Mouse (Mus musculus) left cerebral cortex, adult 18-20 months (tissue): ENCODE data around the gene Mcrip2. TPM values are rescaled to one million over a fixed set of nuclear protein-coding genes. Genes with fewer than 3 reads are reported as not detected.

Experiments used
- DNase-seq, 2 experiments: peaks; one replicate each; pipeline ENCODE4 v3.0.0; 2021 to 2022; ENCODE audit warnings: low spot score in 2 of 2, mixed read lengths in 1 of 2
- microRNA-seq, 2 experiments: library from miRNA; unstranded; fragments of <30 nt; microRNA quantifications; one replicate each; pipeline ENCODE4 v1.2.0; 2021
- total RNA-seq, 2 experiments: library from RNA; stranded (reverse); gene quantifications; 2 replicates each; pipeline ENCODE4 v1.2.3; 2021

Mcrip2 gene
- total RNA-seq, 2 experiments from 2014 or later, result 20.0 to 25.6 TPM

DNA sequence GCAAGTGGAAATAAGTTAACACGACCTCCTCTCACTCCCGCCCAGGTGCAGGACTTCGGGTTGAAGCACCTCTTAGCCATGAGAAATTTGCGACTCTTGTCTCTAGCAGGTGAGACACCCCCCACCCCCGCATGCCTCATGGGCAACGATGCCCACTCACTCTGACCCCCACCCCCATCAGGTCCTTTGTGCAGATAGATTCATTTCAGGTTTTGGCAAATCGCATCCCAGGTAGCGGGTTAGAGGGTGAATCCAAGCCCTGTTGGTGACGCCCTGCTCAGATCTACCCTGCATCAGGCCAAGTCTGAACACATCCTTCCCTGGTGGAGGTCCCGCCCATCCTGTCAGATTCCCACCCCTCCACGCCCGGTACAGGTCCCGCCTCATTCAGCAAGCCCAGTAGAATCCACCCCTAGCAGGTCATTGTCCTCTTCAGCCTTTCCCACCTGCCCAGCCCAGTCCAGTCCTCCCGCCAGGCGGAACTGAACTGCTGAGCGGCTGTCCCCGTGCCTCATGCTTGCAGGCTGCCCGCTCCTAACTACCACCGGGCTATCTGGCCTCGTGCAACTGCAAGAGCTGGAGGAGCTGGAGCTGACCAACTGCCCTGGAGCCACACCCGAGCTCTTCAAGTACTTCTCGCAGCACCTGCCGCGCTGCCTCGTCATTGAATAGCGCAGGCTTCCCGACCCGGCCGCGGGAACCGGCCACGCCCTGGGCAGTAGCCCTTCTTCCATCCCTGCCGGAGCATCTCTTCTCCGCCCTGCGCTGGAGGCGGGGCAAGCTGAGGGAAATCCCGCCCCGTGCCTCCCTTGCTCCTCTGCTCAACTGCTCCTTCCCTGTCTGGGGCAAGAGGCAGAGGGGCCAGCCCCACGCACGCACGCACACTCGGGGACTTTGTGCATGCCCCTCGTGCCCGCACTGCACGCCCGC is 49.4 kb downstream of the Mcrip2 start:
- DNase-seq, result no peak

DNA sequence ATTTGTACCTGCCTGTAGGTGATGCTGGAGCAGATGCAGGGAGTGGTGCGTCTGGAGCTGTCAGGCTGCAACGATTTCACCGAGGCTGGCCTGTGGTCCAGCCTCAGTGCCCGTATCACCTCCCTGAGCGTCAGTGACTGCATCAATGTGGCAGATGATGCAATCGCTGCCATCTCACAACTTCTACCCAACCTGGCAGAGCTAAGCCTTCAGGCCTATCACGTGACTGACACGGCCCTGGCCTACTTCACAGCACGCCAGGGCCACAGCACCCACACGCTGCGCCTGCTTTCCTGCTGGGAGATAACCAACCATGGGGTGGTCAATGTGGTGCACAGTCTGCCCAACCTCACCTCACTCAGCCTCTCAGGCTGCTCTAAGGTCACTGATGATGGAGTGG is 50.9 kb downstream of the Mcrip2 start:
- no peak for DNase-seq

Small RNAs within 50 kb of the gene (microRNA-seq; reads per million reads assigned to microRNA genes)
- 1.3 to 3.2 reads per million in 2 experiments for gene Mir3082

Other genes with a start within 250 kb of the Mcrip2 start
- 100 to 1,000 TPM; 151 to 157 TPM for gene Gng13, start 151.6 kb downstream of the Mcrip2 start, total RNA-seq
- gene Chtf18, start 141.3 kb downstream of the Mcrip2 start, total RNA-seq, result 1 to 10 TPM; 1.2 to 1.5 TPM
- gene Rpusd1, start 141.1 kb downstream of the Mcrip2 start, total RNA-seq, result 10 to 100 TPM; 60.9 to 64.4 TPM
- gene Mslnl, start 132.7 kb downstream of the Mcrip2 start, total RNA-seq, result under 1 TPM; 0.44 to 0.75 TPM
- gene Msln, start 114.4 kb downstream of the Mcrip2 start, total RNA-seq, result 1 to 10 TPM; 2.3 to 2.5 TPM
- gene Narfl, start 95.0 kb downstream of the Mcrip2 start, total RNA-seq, result 10 to 100 TPM; 31.3 to 37.1 TPM
- 100 to 1,000 TPM; 112 to 119 TPM for gene Haghl, start 83.1 kb downstream of the Mcrip2 start, total RNA-seq
- under 1 TPM in 1 of 2 experiments, not detected in 1; 0.19 TPM for gene Ccdc78, start 82.2 kb downstream of the Mcrip2 start, total RNA-seq
- 10 to 100 TPM; 92.7 to 99.1 TPM for gene Fam173a, start 75.9 kb downstream of the Mcrip2 start, total RNA-seq
- 1 to 10 TPM in 1 of 2 experiments, not detected in 1; 1.4 TPM for gene AC134908.4, start 73.1 kb downstream of the Mcrip2 start, total RNA-seq
- gene Metrn, start 71.6 kb downstream of the Mcrip2 start, total RNA-seq, result 10 to 100 TPM; 70.9 to 78.2 TPM
- gene Fbxl16, start 59.7 kb downstream of the Mcrip2 start, total RNA-seq, result 100 to 1,000 TPM; 588 to 680 TPM
- 10 to 100 TPM; 22.5 to 25.1 TPM for gene Wdr24, start 45.1 kb downstream of the Mcrip2 start, total RNA-seq
- gene Jmjd8, start 39.9 kb downstream of the Mcrip2 start, total RNA-seq, result 10 to 100 TPM; 43.5 to 52.3 TPM
- 100 to 1,000 TPM; 178 to 180 TPM for gene Stub1, start 35.4 kb downstream of the Mcrip2 start, total RNA-seq
- gene Rhbdl1, start 31.5 kb downstream of the Mcrip2 start, total RNA-seq, result 10 to 100 TPM; 40.6 to 42.4 TPM
- gene Gm20683, start 27.0 kb downstream of the Mcrip2 start, total RNA-seq, result 10 to 100 TPM; 20.7 to 23.7 TPM
- 10 to 100 TPM; 89.5 to 92.8 TPM for gene Rhot2, start 23.9 kb downstream of the Mcrip2 start, total RNA-seq
- gene Wdr90, start 7.3 kb downstream of the Mcrip2 start, total RNA-seq, result 10 to 100 TPM; 26.0 to 31.5 TPM
- gene Mettl26, start 6.3 kb upstream of the Mcrip2 start, total RNA-seq, result 10 to 100 TPM; 38.7 to 40.2 TPM
- gene Wfikkn1, start 12.1 kb upstream of the Mcrip2 start, total RNA-seq, result 1 to 10 TPM; 1.4 to 1.7 TPM
- 10 to 100 TPM; 41.2 TPM for gene Rab40c, start 51.0 kb upstream of the Mcrip2 start, total RNA-seq
- 100 to 1,000 TPM; 103 to 113 TPM for gene Pigq, start 76.2 kb upstream of the Mcrip2 start, total RNA-seq
- gene Nhlrc4, start 76.2 kb upstream of the Mcrip2 start, total RNA-seq, result under 1 TPM; 0.54 to 0.98 TPM
- under 1 TPM; 0.37 to 0.65 TPM for gene A930017K11Rik, start 83.8 kb upstream of the Mcrip2 start, total RNA-seq
- 10 to 100 TPM; 50.6 to 51.4 TPM for gene Capn15, start 117.0 kb upstream of the Mcrip2 start, total RNA-seq
- gene Rab11fip3, start 200.8 kb upstream of the Mcrip2 start, total RNA-seq, result 10 to 100 TPM; 97.8 to 98.4 TPM
- 10 to 100 TPM; 29.9 to 35.5 TPM for gene Decr2, start 221.6 kb upstream of the Mcrip2 start, total RNA-seq
- 1 to 10 TPM; 3.2 to 3.9 TPM for gene Nme4, start 226.8 kb upstream of the Mcrip2 start, total RNA-seq
- gene Tmem8, start 244.5 kb upstream of the Mcrip2 start, total RNA-seq, result 10 to 100 TPM; 13.8 to 14.0 TPM